Mouse (Mus musculus) cerebellum, postnatal 36 days (tissue): ENCODE measurements around the gene Rplp1.

Experiments
- DNase-seq, 2 experiments: peaks; one replicate each; pipeline ENCODE4 v3.0.0; 2021 to 2022; ENCODE audit warnings: mixed read lengths in 2 of 2

Rplp1 gene

GRCm38 (mm10) chr9:61914203-61914916 is at the start of gene Rplp1:
TSS of gene Rplp1 (minus strand) at chr9:61914542.
- DNase-seq, result peak; percentile 96 to 97

GRCm38 (mm10) chr9:61963356-61963755 is 49.0 kb upstream of the Rplp1 start:
- no peak for DNase-seq

- DNase-seq, result no peak
These were observed 46.8 kb upstream of the Rplp1 start for GRCm38 (mm10) chr9:61961181-61961580.

- no peak for DNase-seq
These were observed 46.4 kb upstream of the Rplp1 start for GRCm38 (mm10) chr9:61960753-61961152.

DNA sequence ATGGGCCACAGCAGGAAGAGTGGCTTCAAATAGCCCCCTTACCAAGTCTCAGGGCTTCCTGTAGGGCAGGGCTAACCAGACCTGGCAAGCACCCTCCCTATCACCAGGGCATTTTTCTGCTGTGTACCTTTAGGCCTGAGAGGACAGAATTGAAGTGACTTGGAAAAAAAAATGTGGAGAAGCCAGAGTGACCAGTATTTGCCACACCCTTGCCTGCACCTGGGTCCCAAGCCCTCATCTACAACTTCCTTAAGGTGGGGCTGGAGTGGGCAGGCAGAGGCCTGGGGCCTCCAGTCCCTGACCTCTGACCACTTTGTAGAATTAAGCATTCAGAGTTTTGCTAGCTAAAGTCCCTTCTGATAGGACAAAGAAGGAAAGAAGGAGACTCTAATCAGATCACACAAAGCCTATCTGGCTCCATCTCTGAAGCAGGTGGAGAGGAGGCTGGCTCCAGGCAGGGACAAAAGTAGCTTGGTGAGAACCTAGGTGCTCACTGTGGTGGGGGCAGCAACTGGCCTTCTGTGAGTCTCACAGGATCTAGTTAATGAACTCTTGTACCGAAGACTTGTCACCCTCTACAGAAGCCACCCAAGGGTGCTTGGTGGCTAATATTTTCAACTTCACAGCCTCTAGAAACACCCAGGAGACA is 45.7 kb upstream of the Rplp1 start:
- no peak for DNase-seq

DNA sequence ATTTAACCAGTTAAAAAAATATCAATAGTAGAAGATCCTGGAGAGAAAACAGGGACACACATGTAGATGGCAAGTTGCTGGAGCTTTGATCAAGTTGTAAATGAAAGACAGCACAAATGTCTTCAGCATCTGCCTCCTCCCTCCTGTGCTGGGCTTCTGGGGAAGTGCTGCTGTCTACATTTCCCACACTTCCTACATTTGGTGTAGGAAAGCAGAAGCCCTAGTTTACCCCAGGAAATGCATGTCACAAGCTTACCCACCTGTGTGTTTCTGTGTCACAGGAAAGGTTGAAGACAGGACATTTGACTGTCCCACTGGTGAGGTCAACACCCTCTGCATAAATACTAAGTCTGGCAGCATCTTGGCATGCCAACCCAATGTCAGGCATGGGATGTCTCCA is 40.4 kb upstream of the Rplp1 start:
- no peak for DNase-seq

GRCm38 (mm10) chr9:61952241-61952640 is 37.9 kb upstream of the Rplp1 start:
- DNase-seq, result no peak

DNA sequence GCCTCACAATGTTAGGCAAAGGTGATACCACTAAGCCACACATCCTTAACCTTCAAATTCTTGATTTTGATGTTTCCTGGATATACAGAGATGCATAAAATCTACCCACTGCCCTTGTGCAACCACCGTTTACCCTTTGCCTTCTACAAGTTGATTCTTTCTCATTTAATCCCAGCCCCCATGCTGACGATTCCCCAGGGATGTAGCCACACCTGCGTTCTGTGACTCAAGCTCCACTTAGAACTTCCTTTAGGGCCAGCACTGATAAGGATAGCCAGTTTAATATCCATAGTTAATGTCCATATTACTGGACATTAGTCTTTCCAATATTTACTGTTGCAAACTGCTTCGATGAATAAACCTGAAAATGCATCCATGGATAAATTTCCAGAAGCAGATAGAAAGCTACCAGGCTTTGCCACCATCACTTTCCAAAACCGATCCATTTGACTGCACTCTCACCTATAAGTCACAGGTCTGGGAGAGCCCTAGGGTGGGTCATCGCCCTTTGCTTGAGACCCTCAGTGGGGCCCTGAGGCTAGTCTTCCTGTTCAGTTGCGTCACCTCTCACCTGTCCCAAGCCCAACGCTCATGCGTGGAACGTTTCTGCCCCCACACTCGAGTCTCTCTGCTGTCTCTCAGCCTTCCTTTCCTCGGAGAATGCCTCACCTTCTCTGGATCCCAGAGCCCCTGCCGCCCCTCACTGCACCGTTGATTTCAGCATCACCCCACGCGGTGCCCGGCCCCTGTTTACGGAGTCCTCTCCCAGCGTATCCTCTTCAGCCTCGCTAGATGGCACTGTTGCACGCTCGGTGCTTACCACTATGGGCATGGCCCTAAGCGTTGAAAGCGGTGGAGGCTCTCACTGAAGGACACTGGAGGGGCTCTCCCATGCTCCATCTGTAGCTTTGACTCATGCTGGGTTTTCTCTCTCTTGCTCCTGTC is 33.3 kb upstream of the Rplp1 start:
- DNase-seq, result peak; percentile 74 to 75

DNA sequence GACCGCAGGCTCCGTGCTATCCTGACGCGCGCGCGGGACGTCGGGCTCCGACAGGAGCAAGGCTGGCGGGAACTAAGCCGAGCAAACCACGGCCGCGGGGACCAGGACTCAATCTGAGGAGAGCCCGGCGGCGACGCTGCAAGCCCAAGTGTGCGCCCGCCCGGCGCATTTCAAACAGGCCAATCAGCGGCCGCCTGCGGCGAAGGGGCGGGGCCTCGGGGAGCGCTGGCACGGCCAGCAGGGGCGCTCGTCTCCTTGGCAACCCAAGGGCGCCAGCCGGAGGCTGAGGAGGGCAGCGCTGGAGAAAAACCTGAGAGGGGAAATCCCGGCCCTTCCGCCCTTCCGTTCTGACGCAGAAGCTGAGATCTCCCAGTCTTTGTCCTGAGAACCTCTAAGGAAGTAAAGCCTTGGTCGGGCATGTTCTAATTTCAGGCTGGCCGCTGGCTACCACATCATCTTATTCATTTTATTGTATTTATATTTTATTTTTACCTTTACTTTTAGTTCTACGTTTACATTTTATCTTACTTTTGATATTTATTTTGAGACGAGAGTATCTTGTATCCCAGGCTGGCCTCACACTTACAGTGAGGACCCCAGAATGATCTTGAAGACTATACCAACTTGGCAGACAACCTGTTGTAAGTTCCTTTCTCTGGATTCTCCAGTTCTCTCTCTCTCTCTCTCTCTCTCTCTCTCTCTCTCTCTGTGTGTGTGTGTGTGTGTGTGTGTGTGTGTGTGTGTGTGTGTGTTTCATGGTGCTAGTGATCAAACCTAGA is 32.5 kb upstream of the Rplp1 start, which contains the start of gene Kif23:
Kif23 (minus strand) TSS at position 152 of the 779 bp plus-strand sequence.
- peak; percentile 97 to 98 for DNase-seq

GRCm38 (mm10) chr9:61945973-61946611 is 31.8 kb upstream of the Rplp1 start:
- no peak for DNase-seq

- DNase-seq, result no peak
These were observed 26.7 kb upstream of the Rplp1 start for GRCm38 (mm10) chr9:61941054-61941453.

DNA sequence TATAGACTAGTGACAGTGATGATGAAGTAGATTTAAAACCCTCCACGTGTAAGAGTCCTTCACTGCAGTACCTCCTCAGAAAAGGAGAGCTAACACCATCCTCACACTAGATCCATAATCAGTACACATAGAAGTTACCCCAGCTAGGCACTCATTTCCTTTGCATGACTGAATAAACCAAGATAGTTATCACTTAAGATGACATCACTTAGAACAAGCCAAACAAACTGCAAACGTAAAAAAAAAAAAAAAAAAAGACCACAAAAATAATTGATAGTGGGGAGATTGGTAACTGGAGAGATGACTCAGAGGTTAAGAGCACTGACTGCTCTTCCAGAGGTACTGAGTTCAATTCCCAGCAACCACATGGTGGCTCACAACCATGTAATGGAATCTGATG is 19.0 kb upstream of the Rplp1 start:
- DNase-seq, result no peak

GRCm38 (mm10) chr9:61932009-61932408 is 17.7 kb upstream of the Rplp1 start:
- no peak for DNase-seq

GRCm38 (mm10) chr9:61925086-61925660 is 10.8 kb upstream of the Rplp1 start:
- no peak for DNase-seq

GRCm38 (mm10) chr9:61920331-61920730 is 6.0 kb upstream of the Rplp1 start:
- no peak for DNase-seq

GRCm38 (mm10) chr9:61919464-61919863 is 5.1 kb upstream of the Rplp1 start:
- no peak for DNase-seq

- DNase-seq, result no peak
These were observed 3.1 kb upstream of the Rplp1 start for GRCm38 (mm10) chr9:61917436-61917835.

GRCm38 (mm10) chr9:61916986-61917385 is 2.6 kb upstream of the Rplp1 start:
- DNase-seq, result no peak

- DNase-seq, result no peak
These were observed 1.2 kb upstream of the Rplp1 start for GRCm38 (mm10) chr9:61915393-61916005.

DNA sequence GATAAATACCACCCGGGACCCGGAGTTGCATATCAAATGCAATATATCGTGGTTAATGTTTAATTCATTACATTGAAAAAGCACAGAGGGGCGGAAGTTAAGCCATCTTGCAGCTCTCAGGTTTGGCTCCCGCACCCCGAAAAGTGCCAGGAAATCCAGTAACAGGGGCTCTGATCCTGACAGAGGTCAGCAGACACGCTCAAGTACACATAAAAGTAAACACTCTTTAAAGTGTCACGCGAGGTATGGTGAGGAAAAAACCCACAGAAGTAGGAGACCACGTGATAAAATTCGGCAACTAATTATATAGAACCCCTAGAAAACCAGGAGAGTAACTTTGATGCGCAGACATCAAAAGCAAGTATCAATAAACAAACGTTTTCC is 567 bp upstream of the Rplp1 start:
- DNase-seq, result no peak
